Mouse (Mus musculus): ENCODE results near the gene Wwox.

DNA sequence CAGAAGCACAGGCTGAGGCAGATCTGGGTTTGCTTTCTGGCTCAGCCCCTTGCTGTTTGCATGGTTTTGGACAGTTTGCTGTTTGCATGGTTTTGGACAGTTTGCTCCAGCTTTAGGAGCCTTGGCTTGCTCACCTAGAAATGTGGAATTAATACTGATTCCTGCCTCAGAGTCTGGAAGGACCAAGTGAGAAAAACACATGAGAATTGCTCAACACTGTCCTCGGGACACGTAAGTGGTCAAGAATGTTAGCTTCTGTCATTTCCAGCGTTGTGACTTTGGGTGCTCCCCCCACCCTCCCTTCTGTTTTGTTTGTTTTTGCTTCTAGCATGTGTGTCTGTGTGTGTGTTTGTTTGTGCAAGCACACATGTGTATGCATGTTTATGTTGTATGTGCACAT is 172.6 kb downstream of the Wwox start:
- TF ChIP-seq CTCF (IDR thresholded peaks at IDR 0.05): no peak
- no peak for TF ChIP-seq EP300 (IDR thresholded peaks at IDR 0.05)

All from lung, postnatal 0 days (tissue).